Mouse (Mus musculus) layer of hippocampus, postnatal 36 days (tissue): ENCODE measurements around the gene Cep78. TPM values are rescaled to one million over a fixed set of nuclear protein-coding genes. Genes with fewer than 3 reads are reported as not detected.

ENCODE experiments used
- DNase-seq, 2 experiments: peaks; one replicate each; pipeline ENCODE4 v3.0.0; 2022
- total RNA-seq, 2 experiments: library from RNA; stranded (reverse); gene quantifications; 2 replicates each; pipeline ENCODE4 v1.2.3; 2021

Gene Cep78
- 10 to 100 TPM; 11.1 to 12.5 TPM for total RNA-seq

DNA sequence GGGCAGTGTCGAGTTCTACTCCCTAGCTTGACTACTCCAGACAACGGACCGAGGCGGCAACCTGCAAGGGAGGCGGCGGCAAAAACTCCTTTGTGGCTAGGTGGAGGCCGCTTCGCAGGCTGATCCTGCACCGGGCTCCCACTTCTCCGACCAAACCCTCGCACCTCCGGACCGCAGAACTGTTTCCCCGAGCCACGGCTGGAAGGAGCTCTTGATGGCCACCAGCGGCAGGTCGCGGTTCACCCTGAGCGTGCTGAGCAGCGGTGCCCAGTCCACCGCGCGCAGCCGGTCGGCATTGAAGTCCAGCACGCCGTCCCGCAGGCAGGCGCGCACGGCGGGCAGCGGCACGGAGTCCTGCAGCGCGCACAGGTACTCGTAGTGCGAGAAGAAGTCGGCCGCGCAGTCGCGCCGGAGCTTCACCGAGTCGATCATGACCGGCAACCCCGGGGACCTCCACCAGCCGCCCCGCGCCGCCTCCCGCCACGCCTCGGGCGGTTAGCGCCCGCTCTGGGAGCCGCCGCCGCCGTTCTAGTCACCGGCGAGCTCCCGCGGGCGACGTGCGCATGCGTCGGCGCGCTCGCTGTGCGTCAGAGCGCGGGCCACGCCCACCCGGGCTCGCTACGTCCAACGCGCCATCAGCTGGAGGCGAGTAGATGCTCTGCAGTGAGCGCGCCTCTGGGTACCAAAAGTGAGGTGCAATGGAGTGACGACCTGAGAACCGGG lies at the start of gene Cep78:
TSS of gene Cep78 (minus strand) at position 541 of the 723 bp plus-strand sequence.
- peak; percentile 92 for DNase-seq

DNA sequence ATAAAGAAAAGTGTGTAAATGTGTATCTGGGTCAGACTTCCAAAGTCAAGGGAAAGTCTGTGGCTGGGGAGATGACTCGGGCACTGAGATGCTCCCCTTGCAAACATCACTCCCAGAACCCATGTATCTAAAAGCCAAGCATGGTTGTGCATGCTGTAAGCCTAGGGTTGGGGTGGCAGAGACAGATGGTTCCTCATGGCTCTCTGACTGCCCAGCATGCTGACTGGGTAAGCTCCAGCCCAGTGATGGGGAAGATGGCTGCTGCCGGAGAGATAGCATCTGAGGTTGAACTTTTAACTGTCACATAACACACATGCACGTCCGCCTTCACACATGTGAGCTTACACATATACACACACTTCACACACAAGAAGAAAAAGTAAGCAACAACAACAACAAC lies 46.5 kb upstream of the Cep78 start:
- DNase-seq, result no peak

DNA sequence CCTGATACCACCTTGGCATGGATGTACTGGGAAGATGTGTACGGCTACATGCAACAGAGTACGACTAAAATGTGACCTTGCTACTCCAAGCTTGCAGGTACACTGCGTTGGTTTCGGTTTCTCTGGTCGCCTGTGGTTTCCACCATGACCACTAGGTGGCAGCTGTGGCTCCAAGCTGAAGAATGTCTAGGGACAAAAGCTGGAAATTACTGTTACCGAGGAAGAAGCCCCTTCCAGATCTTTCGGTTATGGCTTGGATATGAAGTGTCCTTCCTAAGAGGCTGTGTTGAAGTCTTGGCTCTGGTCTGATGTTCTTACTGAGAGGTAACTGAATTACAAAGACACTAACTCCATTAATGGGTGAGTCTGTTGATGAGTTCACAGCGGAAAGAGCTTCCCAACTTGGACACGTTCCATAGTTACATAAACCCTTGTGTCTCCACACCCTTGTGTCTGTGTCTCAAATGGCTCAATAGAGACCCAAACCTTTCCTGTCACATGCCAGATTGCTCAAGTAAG lies 44.5 kb upstream of the Cep78 start:
- DNase-seq, result peak; percentile 21 to 30

DNA sequence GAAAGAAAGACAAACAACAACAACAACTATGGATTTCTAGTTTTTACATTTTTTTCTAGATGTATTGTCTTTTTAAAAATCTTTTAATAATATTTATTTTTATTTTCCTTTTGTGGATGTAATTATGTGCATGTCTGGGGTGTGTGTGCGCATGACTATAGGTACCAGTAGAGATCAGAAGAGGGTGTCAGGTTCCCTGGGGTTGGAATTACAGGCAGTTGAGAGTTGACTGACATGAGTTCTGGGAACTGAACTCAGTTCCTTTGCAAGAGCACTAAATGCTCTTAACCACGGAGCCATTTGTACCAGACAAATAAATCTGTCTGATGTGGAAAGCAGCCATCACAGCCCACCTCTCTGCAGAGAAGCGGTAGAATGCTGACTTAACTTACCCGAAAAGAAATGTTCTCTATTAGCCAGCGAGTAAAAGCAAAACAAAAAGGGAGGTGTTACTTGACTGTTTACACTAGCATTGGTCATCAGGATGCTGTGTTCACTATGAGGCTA lies 44.0 kb upstream of the Cep78 start:
- peak in 1 of 2 experiments; percentile 25 for DNase-seq

DNA sequence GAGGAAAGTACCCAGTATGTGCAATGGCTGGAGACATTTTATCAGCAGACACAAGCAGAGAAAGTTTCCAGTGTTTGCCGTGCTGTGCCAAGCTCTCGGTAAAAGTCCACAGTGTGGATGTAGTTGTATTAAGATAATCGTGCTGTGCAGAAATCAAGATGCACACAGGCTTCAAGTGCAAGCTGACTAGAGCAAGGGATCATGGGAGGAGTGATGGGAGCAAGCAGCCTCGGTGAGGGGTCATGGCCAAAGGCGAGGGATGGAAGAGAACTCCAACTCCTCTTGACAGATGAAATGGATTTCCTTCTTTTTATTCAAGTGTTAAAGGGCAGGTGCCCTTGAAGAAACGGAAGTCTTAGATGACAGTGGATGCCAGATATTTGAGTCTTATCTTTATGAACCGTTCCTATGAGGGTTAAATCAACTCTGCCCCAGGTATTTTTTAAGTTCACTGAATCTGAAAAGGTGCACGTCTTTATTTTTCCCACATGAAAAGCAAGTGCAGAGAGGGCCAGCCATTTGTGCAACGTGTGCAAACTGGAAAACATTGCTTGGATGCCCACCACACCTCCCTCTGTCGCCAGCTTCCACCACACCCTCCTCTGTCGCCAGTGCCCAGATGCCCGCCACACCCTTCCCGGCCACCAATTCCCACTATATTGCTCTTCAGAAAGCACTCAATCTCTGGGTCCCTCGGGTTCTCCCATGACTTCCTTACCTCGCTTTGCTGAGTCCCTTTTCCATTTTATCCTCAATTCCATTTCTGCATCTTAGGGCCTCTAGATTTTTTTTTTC lies 43.3 kb upstream of the Cep78 start:
- DNase-seq, result no peak

GRCm38 (mm10) chr19:16026276-16026675 lies 41.5 kb upstream of the Cep78 start:
- no peak for DNase-seq

DNA sequence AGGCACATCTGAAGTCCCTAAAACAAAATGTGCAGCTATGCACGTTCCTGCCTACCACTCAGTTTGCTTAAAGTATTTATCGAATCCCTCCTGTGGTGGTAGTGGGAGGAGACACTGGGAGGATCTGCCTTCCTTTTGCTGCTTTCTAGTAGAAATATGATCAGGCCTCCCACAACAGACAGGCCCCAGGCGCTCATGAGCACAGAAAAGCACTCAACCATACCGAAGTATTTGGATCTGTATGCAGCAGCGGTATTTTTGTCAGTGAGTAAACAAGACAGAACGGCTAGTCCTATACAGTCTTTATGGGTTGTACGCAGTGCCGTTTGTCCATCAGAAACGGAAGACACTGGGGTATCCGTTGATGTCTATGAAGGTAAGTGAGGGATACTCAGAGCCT lies 37.4 kb upstream of the Cep78 start:
- DNase-seq, result no peak

DNA sequence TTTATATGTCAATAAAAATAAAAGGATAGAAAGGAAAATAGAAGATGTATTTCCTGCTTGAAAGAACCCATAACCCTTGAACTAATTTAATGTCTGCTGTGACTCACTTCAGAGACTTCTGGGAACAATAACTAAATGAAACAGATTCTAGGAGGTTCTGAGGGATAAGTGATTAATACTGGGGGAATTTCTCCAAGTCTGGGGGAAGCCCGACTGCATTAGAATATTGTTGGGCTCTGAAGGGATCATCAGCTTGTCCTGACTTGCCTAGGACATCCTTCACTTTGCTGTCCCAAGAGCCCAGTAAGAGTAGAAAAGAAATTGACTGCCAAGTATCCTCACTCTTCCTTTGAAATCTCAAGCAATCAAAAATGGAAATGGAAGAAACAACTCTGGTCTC lies 31.4 kb upstream of the Cep78 start:
- no peak for DNase-seq

- no peak for DNase-seq
Observed at GRCm38 (mm10) chr19:16015191-16015968, 30.6 kb upstream of the Cep78 start.

- no peak for DNase-seq
Observed at GRCm38 (mm10) chr19:16009746-16010337, 25.1 kb upstream of the Cep78 start.

DNA sequence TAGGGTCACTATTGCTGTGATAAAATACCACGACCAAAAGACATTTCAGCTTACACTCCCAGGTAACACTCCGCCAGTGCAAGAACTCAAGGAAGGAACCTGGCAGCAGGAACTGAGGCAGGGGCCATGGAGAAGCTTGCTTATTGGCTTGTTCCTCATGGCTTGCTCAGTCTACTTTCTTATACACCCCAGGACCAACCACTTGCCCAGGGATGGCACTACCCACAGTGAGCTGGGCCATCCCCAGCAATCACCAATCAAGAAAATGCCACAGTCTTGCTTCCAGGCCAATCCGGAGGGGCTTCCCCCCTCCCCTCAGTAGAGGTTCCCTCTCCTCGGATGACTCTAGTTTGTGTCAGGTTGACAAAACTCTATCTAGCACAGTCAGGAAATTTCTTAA lies 24.3 kb upstream of the Cep78 start:
- no peak for DNase-seq

DNA sequence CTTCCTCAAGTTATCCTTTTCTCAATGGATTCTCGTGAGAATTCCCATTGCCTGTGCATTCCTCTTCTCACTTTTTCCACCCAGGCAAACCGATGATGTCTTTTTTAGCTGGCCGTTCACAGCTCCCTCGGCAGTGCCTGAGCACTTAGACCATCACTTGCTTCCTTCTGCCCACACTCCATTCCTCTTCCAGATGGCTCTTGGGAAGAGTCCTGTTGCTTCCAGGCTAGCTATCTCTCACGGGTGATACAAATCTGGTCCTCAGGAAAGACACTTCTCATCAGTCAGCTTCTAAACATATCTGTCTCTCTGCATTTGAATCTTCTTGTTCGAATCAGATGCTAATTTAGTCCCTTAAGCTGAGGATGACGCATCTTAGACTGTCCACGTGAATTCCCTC lies 22.3 kb upstream of the Cep78 start:
- DNase-seq, result no peak

DNA sequence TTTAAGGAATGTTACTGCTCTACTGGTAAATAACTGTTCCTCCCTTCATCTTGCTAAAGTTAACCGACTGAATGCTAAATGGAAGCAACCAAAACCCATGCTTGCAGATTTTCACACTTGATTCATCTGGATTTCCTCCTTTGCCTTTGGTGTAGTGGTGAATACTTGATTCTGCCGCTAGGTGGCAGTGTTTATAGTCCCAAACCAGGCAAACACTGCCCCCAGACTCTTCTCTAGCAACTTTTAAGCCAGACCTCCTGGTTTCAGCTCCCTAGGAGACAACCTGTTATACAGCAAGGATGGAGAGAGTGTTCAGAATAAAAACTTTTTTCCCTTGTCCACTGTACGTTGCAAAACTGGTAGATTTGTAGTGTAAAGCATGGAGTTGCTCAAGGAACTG lies 13.4 kb upstream of the Cep78 start:
- peak; percentile 33 to 59 for DNase-seq

- DNase-seq, result peak; percentile 79 to 80
Observed at GRCm38 (mm10) chr19:15996901-15997564, 12.2 kb upstream of the Cep78 start.

DNA sequence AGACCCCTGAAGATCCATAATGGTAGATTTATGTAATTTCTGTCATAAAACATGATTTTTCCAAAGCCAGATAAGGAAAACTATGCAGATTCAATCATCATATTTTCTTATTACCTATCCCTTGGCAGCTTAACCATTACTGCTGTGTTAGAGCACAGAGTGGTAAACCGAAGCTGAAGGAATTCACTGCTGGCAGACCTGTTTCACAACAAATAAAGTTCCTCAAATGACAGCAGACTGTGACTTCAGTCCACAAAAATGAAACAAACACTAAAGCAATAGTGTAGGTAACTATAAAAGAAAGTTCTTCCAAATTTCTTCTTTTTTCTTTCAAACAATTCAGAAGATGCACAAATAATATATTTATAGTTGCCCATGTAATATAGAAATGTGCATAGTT lies 5.3 kb upstream of the Cep78 start:
- no peak for DNase-seq

DNA sequence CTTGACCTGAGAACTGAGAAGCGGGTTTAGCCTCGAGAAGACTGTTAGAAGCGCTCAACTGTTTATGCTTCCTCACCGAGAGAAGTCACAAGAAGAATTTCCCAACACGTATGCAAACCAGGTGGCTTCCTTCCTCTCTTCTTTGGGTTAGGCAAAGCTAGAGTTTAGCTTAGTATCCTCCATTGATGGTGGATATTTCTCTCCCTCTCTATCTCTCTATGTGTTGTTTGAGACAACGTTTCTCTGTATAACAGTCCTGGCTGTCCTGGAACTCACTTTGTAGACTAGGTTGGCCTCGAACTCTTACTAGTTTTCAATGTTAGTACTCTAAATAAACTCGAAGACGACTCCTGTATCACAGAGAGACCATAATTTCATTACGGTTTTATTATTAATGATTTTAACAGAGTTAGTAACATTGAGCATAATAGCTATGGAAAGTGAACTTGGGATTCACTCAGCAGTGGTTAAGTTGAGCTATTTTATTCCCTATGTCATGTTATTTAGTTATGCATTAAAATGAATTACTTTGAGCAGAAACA lies 454 bp upstream of the Cep78 start:
- no peak for DNase-seq

DNA sequence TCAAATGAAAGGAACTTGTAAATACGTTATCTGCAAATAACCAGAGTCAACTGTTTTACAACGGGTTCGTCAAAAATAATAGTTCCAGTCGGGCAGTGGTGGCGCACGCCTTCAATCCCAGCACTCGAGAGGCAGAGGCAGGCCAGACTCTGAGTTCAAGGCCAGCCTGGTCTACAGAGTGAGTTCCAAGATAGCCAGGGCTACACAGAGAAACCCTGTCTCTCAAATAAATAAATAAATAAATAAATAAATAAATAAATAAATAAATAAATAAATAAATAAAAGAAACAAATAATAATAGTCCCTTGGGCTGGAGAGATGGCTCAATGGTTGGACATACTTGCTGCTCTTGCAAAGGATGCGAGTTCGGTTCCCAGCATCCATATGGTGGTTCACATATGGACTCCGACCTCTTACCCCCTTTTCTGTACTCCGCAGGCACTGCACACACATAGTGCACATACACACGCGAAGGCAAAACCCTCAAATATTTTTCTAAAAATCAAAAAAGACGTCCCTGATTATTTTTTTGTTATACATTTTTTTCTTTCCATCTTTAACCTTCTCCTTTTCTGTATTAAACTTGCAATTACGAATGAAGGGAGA lies 947 bp downstream of the Cep78 start:
- no peak for DNase-seq

DNA sequence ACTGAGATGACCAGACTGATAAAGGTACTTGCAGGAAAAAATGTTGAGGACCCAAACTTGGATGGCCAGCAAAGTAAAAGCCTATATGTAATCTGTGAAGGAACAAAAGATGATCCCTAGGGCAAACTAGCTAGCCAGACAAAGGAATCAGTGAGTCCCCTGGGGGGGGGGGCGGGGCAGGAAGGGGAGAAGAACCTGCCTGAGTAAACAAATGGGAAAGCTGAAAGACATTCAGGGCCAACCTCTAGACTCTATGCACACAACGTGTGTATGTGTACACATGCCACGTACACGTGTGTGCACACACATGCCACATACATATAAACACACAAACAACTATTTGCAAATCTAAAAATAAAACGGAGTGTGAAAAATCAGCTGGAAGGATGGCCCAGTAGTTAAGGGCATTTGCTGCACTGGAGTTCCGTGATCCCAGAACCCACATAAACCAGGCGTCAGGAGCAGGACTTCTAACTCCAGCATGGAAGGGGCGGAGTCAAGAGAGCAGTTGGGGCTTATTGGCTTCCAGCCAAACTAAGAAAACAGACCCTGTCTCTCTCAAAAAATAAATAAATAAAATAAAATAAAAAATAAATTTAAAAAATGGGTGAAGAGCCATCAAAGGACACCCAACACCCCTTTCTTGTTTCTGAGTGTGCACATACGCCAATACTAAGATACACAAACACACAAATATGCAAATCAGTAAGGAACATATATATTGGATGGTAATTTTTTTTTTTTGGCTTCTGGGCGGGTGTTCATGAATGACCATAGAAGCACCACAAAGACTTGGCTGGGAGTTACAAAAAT lies 1.7 kb downstream of the Cep78 start:
- no peak for DNase-seq

GRCm38 (mm10) chr19:15981861-15982260 lies 2.9 kb downstream of the Cep78 start:
- DNase-seq, result peak in 1 of 2 experiments; percentile 19

DNA sequence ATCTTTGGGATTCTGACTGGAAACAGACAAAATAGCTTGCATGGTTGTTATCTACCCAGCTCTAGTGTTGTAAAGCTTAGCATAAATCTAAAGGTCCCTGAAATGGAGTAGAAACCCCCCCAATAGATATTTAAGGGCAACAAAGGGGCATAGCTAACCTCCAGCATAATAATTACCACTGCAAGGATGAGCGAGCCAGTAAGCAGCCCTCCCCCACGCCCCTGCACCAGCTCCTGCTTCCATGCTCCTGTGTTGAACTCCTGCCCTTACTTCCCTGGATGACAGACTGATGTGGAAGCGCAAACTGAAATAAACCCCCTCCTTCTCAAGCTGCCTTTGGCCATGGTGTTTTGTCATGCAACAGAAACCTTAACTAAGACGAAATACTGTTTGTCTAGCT lies 11.4 kb downstream of the Cep78 start:
- no peak for DNase-seq
